Mouse (Mus musculus): ENCODE measurements at regions not wholly inside any gene's neighbourhood (a gene's known extent, or its start where the extent isn't known, plus 50 kb on each side); places are given as distances from the start of the nearest gene placed in this dataset.

- no peak for DNase-seq
Measured at GRCm38 (mm10) chr12:107539683-107540082, 51.3 kb downstream of the 3110018I06Rik start.

- no peak for DNase-seq
Measured at GRCm38 (mm10) chr12:107541196-107541595, 52.8 kb downstream of the 3110018I06Rik start.

DNA sequence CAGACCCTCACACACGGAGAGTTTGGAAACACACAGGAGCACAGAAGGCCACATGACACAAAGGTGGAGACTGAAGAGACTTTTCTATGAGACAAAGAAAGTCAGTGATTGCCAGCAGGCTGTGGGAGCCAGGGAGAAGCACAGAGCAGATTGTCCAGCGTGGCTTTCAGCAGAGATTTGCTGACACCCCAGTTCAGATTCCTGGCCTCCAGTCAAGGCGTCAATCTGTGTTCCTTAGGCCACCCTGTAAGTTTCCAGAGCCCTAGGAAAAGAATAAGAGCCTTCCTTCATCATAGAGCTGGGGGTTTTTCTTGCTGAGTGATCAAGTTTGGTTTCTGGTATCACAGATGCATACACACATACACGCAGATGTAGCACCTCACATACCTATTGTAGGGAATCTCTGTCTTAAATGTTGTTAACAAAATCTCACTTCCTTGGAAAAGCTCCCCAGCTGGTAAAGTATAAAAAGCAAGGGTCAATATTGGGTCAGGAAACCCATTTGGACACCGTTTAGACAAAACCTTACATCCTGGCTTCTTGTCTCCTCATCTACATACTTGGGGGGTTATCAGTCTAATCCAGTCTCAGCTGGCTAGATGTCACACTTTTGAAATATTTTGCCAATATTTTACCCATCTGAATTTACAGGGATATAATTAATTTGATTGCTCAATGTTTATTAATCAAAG lies 58.9 kb downstream of the 3110018I06Rik start:
- no peak for DNase-seq

DNA sequence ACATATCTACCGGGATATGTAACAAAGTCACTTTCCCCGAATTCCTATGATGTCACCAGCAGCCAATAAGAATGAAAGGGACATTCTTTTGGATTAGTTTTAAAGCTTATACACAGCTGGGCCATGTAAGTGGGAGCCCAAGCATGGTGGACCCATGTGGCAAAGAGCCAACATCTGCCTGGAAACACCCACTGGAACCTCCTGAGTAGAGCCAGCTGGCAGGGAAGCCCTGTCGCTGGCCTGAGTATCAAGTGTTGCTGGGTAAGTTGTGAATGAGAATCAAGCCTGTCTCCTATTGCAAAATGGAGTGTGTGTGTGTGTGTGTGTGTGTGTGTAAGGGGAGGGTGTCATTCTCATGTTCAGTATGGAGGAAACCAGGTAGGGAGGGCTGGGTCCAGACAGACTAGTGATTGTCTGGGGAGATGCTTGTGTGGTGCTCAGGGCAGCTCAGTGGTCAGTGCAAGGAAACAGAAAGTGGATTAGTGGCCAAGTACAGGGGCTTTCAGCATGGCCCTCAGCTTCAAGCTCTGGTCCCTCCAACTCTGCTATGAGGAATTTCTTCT lies 59.5 kb downstream of the 3110018I06Rik start:
- DNase-seq: no peak

DNA sequence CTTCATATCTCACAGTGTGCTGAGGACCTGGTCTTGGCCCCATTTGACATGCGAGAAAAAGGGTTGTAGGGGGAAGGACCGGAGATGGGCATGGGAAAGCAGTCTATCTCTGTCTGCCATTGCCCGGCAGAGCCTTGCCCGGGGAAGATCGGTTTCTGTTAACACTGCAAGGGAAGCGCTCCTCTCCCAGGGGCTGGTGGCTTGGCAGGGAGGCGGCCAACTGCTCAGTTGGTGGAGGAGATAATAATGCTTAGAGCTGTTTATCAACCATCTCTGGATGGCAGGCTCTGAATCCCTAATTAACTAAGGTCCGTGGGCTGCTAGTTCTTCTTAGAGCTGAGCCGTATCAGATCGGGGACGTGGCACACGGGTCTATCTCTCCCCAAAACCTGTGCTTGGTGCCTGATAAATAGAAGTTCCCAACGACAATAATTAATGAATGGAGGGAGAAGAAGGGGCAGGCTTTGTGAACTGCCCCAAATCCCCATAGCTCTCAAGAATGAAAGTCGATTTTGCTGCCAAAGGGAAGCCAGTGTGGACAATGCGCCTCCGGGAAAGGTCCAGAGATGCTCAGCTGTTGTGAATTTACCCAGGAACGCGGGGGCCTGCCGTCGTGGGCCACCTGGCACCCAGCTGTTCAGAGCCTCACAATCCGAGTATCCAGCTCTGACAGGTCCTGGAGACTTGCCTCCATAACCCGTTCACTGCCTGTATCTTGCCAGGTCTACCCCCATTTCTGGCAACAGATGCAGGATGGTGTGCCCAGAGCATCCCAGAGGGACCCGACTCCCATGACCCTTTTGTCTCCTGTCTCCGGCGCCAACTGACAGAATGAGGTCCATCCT lies 61.2 kb downstream of the 3110018I06Rik start:
- DNase-seq: no peak

DNA sequence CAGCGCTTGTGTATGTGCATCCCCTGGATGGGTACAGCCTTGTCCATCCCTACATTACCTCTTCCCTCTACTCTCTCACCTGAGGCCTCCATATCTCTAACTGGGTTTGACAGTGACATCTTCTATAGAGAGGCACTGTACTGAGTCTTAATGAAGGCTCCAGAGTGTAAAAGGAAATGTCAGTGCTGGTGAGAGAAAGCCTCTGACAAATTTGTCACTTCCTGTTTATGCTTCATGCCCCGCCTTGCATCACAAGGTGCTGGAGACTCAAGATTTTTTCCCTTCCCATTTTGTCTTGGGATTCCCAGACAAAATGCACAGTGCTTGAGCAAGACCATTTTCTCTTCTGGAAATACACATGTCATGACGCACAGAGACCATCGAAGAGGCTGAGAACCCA lies 70.8 kb downstream of the 3110018I06Rik start:
- DNase-seq: no peak

- no peak for DNase-seq
Measured at GRCm38 (mm10) chr12:107560100-107560499, 71.7 kb downstream of the 3110018I06Rik start.

DNA sequence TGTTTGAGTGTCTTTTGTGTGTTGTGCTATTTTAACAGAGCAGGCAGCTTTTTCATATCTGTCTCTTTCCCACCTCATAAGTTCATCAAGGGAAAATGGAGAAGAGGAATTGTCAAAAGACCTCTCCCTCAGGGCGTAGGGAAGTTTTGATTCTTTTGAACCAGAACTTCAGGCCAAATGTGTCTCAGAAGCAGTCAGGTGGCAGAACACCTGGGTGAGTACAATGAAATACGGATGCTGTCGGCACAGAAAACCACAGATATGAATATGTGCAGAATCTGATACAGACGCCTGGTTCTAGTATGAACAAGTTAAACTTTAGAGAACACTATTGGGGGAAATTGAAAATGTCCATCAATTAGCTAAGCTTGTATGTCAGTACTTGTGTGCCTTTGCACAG lies 84.2 kb downstream of the 3110018I06Rik start:
- no peak for DNase-seq

- DNase-seq: no peak
Measured at GRCm38 (mm10) chr12:107579508-107579907, 91.1 kb downstream of the 3110018I06Rik start.

DNA sequence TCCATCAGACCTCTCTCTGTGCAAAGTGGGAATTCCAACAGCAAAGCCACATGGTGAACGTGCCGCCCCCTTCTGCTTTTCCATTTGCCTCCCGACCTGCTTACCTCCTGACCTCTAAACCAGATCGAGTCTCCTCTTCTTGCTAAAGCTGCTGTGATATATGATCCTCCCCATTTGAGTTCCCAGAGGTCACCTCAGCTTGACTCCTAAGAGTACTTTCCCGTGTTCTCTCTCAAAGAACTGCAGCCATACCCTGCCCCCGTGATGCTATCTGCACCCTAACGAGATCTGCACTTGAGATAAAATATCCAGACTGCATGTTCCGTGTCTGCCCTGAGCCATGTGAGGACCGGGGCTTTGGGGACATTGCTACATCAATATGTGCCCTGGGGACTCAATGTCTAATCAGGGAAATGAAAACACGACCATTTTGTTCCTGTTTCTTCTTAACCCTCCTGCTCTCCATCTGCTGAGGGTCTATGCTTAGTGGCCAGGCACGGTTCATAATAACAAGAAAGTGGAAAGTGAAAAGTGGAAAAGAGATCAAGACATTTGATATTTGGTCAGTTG lies 94.8 kb downstream of the 3110018I06Rik start:
- no peak for DNase-seq

- no peak for DNase-seq
Measured at GRCm38 (mm10) chr12:107585696-107586225, 97.3 kb downstream of the 3110018I06Rik start.

DNA sequence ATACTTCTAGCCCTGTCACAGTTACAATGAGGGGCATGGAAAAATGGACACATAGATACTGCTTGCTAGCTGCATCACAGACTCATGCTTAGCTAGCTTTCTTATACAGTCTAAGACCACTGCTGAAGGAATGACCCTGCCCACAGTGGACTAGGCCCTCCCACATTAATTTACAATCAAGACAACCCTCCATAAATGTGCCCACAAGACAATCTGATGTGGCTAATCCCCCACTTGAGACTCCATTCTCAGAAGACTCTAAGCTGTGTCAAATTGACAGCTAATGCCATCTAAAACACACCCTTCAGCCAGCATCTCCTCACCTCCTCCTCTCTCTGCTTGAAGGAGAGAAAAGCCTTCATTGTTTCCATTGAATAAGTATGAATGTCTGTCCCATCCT lies 107.8 kb downstream of the 3110018I06Rik start:
- no peak for DNase-seq

GRCm38 (mm10) chr12:107600576-107600975 lies 112.1 kb downstream of the 3110018I06Rik start:
- DNase-seq: no peak

DNA sequence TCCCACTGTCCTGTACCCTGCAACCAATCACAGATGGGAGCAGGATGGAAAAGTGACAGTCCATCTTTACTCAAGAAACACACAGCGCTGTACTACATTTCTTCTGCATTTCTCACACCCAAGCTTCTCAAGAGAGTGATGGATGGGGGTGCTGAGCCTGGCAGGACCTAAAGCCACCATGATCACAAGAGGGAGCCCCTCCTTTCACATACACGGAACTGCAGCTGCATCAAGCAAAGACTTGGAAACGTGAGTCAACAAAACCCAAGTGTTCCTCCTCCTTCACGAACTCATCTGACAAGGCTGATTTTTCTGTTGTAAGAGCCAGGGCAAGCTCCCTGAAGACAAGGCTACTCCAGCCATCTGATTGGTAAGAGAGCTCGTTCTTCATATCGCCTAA lies 120.5 kb downstream of the 3110018I06Rik start:
- peak; percentile 6 to 22 for DNase-seq

GRCm38 (mm10) chr12:107609986-107610385 lies 121.6 kb downstream of the 3110018I06Rik start:
- no peak for DNase-seq

- DNase-seq: no peak
Measured at GRCm38 (mm10) chr12:107617212-107617994, 129.0 kb downstream of the 3110018I06Rik start.

GRCm38 (mm10) chr12:107624446-107624845 lies 136.0 kb downstream of the 3110018I06Rik start:
- no peak for DNase-seq

- no peak for DNase-seq
Measured at GRCm38 (mm10) chr12:107648008-107648407, 159.6 kb downstream of the 3110018I06Rik start.

GRCm38 (mm10) chr12:107652126-107652728 lies 163.8 kb downstream of the 3110018I06Rik start:
- no peak for DNase-seq

- no peak for DNase-seq
Measured at GRCm38 (mm10) chr12:107653131-107653530, 164.7 kb downstream of the 3110018I06Rik start.

DNA sequence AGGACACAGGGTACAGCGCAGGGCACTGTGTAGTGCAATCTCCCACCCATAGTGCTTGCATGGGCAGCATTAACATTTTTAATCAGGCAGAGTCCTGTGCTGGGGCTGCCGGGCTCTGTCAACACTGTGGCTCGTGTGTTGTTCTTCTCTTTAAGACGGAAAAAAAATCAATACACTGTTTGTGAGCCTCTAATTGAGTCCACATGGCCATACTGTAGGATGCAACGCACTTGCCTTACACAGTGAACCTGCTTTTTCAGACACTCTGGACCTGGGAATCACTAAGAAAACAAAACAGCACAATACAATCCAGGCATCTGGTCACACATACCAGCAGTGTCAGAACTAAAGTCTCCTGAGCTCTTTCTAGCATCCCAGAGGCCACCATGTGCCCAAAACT lies 168.4 kb downstream of the 3110018I06Rik start:
- no peak for DNase-seq

GRCm38 (mm10) chr12:107658241-107658640 lies 169.8 kb downstream of the 3110018I06Rik start:
- no peak for DNase-seq
